Mouse (Mus musculus): Measurements from ENCODE around the gene Neu2. TPM values are rescaled to one million over a fixed set of nuclear protein-coding genes. Genes with fewer than 3 reads are reported as not detected.

The Neu2 gene
- total RNA-seq, 2 experiments from 2014 or later, result not detected

DNA sequence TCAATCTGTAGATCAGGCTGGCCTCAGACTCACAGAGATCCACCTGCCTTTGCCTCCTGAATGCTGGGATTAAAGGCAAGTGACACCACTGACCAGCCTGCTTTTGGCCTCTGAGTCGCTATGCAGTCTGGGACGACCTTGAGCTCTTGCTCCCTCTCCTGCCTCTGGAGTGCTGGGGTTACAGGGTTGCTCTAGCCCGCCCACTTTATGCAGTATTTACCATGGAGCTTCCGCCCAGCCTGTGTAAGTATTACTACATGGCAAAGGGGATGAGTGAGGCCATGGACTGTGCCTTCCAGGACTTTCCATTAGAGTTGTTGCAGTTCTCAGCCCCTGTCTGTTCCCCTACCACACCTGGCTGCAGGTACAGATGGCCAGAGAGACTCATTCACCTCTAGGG is 22.7 kb downstream of the Neu2 start:
- DNase-seq (ENCODE audit: low spot score), result no peak

DNA sequence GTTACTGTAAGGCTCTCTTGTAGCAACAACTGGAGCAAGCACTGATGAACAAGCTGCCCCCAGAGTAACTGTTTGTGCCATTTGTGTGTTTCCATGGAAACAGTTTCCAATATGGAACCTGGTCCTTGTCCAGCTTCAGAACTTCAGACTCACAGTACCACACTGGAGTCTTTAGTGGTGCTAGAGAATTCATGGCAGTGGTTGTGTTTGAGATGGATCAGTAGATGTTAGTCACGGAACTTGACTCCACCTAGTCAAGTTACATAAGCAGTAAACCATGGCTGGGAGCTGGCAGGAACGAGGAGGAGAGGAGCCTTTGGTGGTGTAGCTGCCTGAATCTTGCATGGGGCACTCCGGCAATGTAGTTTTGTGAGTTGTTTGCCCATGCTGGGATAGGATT is 24.4 kb downstream of the Neu2 start:
- intact Hi-C loops (cut with DNase I), result no loop called here
- no peak for DNase-seq (ENCODE audit: low spot score)

More for the DNA sequence above, 22.7 kb downstream of the Neu2 start:
- intact Hi-C loops (cut with DNase I), result no loop called here

DNA sequence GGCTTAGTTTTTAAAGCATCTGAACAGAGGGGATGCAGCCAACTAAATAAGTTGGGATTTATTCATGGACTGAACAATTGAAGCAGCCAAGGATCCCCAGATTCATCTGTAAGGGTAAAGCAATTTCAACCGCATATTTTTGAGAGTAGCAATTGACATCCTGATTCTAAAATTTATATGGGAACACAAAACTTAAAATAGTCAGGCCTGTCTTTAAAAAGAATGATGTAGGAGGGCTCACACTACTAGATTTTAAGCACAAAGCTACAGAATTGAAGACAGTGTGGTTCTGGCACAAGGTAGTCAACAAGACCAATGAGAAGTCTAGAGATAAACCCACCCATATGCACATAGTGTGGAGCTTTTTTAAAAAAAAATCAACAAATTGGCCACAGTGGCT is 27.3 kb downstream of the Neu2 start:
- intact Hi-C loops (cut with DNase I), result no loop called here
- no peak for DNase-seq (ENCODE audit: low spot score)

DNA sequence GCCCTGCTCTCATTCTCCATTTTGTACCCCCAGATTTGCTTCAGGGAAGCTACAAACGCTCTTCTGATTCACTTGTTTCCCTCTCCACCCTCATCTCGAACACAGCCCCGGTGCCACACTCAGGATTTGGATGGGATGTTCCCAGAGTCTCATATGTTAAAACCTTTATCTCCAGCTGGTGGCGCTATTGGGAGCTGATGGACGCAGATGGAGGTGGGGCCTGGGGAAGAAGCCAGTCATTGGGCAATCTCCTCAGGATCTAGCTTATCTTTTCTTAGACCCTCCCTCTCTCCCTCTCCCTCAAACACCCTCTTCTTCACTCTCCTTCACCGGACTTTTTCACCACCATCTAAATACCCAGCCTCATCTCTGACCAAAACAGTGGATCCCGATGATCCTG is 31.9 kb downstream of the Neu2 start:
- intact Hi-C loops (cut with DNase I), result no loop called here

DNA sequence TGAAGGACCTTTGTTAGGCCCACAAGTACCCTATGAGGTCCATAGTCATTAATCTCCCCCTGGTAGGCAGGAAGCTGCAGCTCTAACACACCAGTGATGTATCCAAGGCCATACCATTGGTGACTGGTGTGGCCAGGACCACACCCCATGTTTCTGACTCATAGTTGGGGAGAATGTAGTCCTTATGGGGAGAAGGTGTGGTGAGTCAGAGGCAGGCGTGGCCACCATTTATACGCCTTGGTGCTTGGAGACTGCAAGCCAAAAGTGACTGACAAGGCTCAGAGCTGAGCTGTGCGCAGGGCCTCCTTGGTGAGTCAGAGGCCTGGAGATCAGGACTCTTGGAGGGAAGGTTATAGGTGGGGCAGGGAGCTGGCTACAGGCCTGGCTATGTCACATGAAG is 41.3 kb downstream of the Neu2 start:
- intact Hi-C loops (cut with DNase I), result no loop called here

More for the DNA sequence above, 31.9 kb downstream of the Neu2 start:
- no peak for DNase-seq (ENCODE audit: low spot score)

DNA sequence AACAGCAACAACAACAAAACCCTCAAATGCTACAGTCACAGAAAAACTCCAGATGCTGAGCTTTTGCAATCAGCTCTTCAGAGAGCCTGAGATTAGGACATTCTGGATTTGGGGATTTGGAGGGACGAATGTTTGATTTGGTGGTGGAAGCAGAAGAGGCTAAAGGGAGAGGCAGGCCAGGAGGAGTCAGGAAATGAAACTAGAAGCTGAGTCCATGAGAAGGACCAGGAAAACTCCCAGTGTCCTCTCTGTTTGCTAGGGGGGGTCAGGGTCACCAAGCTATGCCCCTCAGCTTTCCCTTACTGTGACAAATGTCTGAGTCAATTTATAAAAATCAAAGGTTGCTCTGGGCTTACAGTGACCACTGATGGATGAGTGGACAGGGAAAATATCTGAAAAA is 43.9 kb downstream of the Neu2 start:
- DNase-seq (ENCODE audit: low spot score), result no peak
- intact Hi-C loops (cut with DNase I), result no loop called here

More for the DNA sequence above, 41.3 kb downstream of the Neu2 start:
- DNase-seq (ENCODE audit: low spot score), result no peak

DNA sequence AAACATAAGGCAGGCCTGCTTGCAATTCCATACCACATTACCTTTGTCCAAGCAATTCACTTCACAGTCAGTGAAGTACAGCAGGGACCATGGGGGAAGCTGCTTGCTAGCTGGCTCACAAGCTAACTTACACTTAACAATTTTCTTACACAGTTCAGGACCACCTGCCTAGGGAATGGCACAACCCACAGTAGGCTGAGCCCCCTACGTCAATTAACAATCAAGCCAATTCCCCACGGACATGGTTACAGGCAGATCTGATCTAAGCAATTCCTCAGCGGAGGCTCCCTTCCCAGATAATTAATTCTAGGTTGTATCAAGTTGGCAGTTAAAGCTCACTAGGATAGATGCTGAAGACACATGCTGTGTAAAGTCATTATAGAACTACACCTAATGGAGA is 53.3 kb downstream of the Neu2 start:
- intact Hi-C loops (cut with DNase I), result no loop called here
- no peak for DNase-seq (ENCODE audit: low spot score)

DNA sequence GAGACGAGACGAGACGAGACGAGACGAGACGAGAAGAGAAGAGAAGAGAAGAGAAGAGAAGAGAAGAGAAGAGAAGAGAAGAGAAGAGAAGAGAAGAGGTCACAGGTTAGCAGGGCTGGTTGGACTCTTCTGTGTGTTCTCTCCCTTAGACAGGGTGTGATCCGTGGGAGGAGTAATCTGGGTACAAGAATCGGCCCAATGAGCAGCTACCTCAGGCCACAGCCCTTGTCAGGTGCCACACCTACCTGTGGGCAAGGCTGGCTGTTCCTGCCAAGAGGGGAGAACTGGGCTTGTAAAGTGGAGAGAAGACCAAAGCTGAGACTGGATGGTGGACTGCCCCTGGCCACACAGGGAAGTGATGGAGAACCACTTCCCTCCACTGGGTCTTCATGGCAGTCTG is 56.1 kb downstream of the Neu2 start:
- no peak for DNase-seq (ENCODE audit: low spot score)
- intact Hi-C loops (cut with DNase I), result no loop called here

DNA sequence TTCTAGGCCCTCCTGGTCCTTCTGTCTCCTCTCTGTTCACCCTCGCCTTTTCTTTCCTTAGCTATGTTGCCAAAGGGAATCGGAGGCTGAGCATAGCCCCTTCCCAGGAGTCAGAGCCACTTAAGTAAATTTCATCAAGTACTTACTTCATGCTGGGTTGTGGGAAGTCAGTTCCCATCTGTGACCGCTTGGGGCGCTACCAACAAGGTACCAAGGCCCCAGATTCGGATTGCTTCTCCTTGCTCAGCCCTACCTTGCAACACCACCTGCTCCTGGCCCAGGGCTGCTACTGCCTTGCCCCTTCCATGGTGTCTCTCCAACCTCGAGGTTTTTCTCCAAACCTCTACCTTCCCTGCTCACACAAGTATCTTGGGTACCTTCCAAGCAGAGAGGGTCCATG is 58.7 kb downstream of the Neu2 start:
- intact Hi-C loops (cut with DNase I), result no loop called here
- DNase-seq (ENCODE audit: low spot score), result no peak

DNA sequence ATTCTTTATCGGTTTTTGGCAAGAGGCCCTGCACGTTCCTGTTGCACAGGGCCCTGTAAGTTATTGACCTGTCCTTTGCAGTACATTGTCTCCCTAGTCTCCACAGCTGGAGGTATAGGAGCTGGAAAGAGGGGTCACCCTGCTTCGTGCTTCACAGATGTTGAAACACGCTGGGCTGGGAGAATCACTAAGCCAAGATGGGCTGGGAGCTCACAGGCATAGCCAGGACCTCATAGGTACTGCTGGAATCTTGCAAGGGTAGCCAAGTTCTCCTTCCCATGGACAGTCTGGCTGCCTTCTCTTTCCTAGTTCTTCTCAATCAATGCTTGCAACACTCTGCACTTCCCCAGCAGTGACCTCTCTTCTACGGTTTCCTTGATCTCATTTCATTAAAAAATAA is 63.6 kb downstream of the Neu2 start:
- no peak for DNase-seq (ENCODE audit: low spot score)
- intact Hi-C loops (cut with DNase I), result no loop called here

DNA sequence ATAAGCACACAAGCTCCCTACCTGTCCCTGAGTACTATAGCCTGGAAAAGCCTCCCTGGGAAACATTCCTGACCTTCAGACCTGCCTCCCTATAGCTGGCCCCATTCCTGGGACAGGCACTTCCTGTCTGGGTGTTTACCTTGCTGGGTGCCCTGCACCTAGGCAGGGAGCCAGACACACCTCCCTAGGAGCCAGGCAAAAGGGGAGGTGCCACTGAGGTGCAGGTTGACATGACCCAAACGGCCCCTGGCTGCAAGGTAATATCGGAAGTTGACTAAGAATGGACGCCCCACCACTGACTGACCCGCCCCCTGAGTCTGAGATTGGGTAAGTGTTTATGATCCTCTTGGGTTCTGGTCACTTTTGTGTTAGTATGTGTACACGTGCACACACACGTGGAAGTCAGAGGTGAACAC is 64.1 kb downstream of the Neu2 start, which contains the start of gene Ngef:
Gene Ngef, minus strand, starts transcription at position 71 of the 416 bp plus-strand sequence.
- intact Hi-C loops (cut with DNase I), result no loop called here
- DNase-seq (ENCODE audit: low spot score), result no peak

DNA sequence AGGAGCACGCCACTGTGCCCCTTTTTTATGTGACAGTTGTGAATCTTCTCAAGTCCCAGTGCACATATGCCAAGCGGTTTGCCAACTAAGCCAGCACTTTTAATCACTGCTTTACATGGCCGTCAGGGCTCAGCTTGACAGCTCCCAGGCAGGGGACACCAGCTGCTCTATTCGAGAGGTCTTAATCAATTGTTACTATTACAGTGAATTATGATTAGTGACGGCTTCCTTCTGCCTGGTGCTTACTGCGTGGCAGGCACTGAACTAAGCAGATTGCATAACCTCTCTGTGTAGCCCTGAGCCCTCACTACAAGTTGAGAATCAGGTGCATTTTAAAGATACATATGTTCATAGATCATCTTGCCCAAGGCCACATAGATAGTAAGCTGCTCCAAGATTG is 64.7 kb downstream of the Neu2 start:
- DNase-seq (ENCODE audit: low spot score), result no peak
- intact Hi-C loops (cut with DNase I), result no loop called here

DNA sequence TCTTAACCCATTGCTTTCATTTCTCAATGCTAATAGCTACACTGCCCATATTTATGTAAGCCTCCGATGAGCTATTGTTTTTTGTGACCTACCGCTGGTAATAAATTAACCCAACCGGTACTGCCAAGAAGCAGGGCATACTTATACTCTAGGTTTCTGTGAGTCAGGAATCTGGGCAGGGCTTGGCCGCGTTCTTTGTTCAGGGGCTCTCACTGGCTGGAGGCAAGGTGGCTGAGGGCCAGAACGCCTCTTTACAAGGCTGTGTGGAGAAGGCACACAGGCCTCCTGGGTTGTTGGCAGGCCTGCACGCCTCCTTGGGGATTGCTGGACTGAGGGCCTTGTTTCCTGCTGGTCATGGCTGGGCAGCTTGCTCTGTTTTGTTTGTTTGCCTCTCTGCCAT is 65.1 kb downstream of the Neu2 start:
- intact Hi-C loops (cut with DNase I), result no loop called here
- DNase-seq (ENCODE audit: low spot score), result no peak

DNA sequence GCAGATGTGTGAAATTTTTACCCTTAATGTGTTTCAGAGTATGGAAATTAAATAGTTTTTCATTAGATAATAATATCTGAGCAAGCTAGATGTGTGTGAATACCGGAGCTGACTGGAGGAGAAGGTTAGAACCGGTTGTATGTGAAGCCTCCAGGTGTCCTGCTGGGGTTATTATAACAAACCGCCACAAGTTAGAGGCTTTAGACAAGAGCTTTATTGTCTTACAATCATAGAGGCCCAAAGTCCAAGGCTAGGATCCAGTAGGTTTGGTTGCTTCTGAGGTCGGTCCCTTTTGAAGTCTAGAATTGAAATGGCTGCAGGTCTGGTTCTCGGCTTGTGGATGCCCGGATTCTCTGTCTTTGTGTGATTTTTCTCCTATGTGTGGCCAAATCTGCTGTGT is 69.3 kb downstream of the Neu2 start:
- DNase-seq (ENCODE audit: low spot score), result no peak
- intact Hi-C loops (cut with DNase I), result no loop called here

DNA sequence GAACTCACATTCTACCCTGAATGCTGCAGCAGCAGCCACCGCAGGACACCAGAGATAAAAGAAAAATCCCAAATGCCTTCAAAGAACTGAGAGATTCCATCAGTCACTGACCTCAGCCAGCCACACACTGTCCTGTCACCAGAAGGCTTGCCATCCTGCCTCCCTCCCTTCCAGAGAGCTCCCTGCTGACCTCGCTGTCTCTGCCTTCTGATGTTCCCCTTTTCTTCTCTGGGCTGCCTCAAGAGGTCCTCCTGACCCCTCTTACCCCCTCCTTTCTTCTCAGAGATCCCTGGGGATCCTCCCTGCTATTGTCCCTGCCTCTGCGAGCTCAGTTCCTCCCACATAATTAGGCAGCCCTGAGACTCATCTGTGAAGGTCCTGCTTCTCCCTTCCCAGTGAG is 71.1 kb downstream of the Neu2 start:
- intact Hi-C loops (cut with DNase I), result loop anchor here (2.0 kb wide), 1 partner anchor 22 kb away; no protein-coding TSS in a partner anchor
- DNase-seq (ENCODE audit: low spot score), result no peak

DNA sequence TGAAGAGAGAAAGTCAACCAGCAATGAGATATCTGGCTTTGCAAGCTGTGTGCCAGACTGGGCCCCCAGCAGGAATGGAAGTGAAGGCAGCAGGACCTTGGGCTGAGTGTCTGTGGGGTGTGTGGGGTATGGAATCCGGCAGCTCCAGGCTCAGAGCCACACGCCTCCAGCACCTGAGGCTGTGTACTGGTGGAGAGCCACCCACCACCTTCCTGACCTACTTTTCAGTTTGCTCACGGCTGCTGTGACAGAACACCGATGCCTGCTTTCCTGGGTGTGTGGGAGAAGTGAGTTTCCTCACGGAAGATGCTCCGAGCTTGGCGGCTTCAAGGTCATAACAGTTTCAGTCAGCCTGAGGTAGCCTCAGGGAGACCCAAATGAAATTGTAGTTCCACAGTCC is 79.5 kb downstream of the Neu2 start:
- no peak for DNase-seq (ENCODE audit: low spot score)
- intact Hi-C loops (cut with DNase I), result no loop called here

DNA sequence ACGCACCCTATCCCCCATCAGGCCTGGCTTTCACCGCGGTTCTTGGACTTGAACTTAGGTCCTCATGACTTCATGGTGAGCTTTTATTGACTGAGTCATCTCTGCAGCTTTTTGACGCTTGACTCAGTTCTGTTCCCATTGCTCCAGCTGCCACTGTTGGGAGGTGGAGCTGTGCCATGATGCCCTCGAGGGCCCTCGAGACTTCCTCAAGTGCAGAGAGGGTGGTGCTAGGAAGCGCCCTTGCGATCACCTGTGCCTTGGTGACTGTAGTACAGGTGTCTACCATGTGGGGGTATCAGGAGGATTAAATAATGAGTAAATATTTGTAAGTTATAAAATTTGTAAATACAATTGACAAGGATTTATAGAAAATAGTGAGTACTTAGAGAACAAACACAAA is 80.3 kb downstream of the Neu2 start:
- intact Hi-C loops (cut with DNase I), result no loop called here

DNA sequence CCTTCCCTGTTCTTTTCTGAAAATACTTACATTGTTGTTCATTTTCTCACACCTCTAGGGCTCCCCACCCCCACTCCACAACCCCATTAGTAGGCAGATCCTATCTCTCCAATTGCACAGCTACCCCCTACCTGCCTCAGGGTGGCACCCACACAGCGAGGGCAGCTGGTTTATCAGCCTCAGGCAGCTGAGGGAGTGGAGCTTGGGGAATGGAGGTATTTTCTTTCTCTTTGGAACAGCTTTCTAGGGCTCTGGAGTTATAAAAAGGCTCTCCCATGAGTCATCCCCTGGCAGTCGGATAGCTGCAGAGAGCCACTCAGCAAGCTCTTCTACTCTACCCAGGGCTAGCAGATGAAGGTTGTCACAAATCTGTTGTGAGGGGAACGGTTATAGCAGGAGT is 84.6 kb downstream of the Neu2 start:
- DNase-seq (ENCODE audit: low spot score), result no peak
- intact Hi-C loops (cut with DNase I), result no loop called here

More for the DNA sequence above, 80.3 kb downstream of the Neu2 start:
- DNase-seq (ENCODE audit: low spot score), result no peak

DNA sequence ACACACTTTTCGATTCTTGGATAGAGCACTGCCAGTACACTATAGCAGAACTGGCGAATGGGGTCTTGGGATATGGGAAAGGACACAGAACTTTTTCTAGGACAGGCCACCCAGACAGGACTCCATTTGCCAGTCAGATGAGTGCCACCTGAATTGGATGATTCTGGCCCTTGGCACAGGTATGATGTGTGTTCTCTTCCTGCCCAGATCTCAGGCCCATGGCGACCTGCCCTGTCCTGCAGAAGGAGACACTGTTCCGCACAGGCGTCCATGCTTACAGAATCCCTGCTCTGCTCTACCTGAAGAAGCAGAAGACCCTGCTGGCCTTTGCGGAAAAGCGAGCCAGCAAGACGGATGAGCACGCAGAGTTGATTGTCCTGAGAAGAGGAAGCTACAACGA is 85.0 kb downstream of the Neu2 start:
- DNase-seq (ENCODE audit: low spot score), result no peak
- intact Hi-C loops (cut with DNase I), result no loop called here

DNA sequence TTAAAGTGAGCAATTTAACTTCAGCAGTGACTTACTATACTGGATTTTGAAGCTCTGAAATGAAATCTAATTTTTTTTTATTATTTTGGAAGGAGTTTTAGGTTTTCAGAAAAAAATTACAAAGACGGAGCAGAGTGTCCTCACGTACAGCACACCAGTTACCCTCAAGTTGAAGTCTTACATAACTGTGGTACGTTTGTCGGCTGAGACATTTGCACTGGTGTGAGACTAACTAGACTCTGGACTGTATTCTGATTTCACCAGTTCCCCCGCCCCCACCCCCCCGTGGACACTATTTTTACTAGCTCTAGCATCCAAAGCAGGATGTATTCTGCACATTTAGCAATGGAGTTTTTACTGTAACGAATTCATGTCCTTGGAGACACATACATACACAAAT is 90.8 kb downstream of the Neu2 start:
- no peak for DNase-seq (ENCODE audit: low spot score)
- intact Hi-C loops (cut with DNase I), result no loop called here

DNA sequence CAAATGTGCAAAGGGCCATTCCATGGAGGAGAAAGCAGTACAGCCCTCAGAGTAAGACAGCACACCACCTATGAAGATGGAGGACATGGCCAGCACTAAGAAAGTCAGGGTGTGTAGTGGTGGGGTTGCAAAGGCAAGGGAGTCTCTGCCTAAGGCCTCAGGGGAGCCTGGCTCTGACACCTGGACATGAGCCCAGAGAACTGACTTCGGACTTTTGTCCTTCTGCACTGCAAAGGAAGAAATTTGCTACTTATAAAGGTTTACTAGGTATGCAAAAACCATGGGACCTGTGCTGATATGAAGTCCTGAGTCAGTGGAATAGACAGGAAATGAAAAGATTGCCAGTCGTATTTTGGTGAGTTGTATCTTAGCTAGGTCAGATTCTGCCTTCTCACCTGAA is 92.1 kb downstream of the Neu2 start:
- no peak for DNase-seq (ENCODE audit: low spot score)
- intact Hi-C loops (cut with DNase I), result loop anchor here (2.0 kb wide), 1 partner anchor 21 kb away; no protein-coding TSS in a partner anchor

DNA sequence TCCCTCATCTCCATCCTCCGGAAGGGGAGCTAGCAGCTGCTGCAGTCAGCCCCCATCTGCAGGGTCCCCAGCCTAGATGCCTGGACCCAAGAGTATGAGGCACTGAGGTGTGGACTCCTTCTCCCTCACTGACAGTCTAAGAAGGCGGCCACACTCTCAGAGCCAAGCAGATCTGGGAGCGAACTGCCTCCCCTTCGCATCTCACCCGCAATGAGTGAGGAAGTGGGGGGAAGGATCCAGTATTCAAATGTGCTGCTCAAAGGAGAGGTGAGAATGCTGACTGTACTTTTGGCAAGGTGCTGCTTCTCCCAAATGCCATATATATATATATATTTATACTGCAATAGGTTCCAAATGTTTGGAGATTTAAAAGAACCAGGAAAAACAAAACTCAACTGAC is 93.7 kb downstream of the Neu2 start:
- DNase-seq (ENCODE audit: low spot score), result no peak
- intact Hi-C loops (cut with DNase I), result loop anchor here (2.0 kb wide), 1 partner anchor 23 kb away; no protein-coding TSS in a partner anchor

DNA sequence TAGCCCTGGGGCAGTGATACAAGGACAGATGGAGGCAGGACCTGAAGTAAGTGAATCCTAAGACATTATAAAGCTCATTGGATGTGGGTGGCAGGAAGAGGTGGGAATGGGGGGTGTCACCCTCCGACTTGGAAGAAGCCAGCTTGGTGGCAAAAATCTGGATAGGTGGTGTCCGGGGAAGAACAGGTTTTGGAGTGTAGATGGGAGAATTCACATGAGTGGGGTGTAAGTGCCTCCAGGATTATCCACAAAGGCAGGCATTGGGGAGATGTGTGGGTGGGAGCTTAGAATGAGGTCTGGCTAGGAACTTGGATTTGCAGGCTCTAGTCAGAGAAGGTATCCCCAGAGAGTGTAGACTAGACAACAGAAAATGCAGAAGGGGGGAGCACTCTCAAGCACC is 95.6 kb downstream of the Neu2 start:
- DNase-seq (ENCODE audit: low spot score), result no peak
- intact Hi-C loops (cut with DNase I), result loop anchor here (5.0 kb wide), 2 partner anchors 138 to 153 kb away; no protein-coding TSS in a partner anchor
